Mouse (Mus musculus) v-Abl transformed pro-B cells (cell line): ENCODE data around the gene Azin2.

Experiments
- in situ Hi-C, 2 experiments: fragments of 400-800 bp; cut with MboI; formaldehyde crosslinking; loops; one replicate each; pipeline ENCODE4 v1.15.1; 2025; ENCODE audit not compliant: unreplicated experiment in 2 of 2

Gene Azin2

DNA sequence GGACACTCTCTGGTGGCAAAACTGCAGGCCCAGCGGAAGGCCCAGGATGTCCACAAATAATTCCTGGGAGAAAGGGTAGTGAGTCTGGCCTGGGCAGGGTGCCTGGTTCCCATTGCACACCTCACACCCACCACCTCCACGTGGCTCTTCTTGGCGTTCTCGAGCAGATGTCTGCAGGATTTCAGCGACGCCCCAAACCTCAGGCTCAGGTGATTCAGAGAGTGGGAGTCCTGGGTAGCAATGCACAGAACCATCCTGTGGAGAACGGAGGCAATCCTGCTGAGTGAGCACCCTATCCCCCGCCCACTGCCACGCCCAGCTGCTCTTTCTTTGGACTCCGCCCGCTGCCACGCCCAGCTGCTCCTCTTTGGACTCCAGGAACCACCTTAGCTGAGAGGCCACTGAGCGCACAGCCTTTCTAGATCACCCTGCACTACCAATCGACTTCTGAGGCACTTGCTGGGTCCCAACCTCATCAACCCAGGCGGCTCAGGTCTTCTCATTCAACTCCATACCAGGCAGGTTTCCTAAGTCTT lies 12.7 kb downstream of the Azin2 start:
- in situ Hi-C loops, result loop anchor here (10.0 to 25.0 kb wide), 5 partner anchors 235 to 1585 kb away; partner anchors contain the start of genes Bsdc1 (in 1 of the 2), Tlr12 (in 1 of the 2) and Zscan20 (in 1 of the 2)

DNA sequence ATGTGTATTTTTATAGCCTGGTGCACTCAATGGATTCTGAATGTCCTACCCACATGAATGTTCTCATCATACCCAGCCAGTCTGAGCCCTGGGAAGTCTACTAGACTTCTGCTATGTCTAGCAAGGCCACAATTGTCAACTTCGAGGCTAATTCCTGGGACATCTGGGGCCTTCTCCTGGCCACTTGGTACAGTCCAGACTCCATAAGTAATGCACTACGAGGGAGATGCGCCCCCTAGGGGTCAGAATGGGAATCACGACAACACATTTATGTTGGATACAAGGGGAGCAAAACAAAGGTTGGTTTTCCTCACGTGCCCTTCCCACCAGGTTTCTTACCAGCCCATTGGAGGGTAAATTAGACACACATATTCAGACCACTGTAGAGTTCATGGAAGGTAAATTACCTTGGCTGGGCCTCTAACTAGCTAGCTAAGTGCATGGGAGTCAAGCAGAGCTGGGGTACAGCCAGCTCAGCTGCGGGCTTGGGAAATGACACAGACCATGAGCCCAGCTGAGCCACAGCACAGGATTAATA lies 14.0 kb downstream of the Azin2 start:
- in situ Hi-C loops, result loop anchor here in 1 of 2 experiments (10.0 kb wide), 1 partner anchor 333 kb away; the partner anchor contains the start of genes Tlr12 and Zscan20

DNA sequence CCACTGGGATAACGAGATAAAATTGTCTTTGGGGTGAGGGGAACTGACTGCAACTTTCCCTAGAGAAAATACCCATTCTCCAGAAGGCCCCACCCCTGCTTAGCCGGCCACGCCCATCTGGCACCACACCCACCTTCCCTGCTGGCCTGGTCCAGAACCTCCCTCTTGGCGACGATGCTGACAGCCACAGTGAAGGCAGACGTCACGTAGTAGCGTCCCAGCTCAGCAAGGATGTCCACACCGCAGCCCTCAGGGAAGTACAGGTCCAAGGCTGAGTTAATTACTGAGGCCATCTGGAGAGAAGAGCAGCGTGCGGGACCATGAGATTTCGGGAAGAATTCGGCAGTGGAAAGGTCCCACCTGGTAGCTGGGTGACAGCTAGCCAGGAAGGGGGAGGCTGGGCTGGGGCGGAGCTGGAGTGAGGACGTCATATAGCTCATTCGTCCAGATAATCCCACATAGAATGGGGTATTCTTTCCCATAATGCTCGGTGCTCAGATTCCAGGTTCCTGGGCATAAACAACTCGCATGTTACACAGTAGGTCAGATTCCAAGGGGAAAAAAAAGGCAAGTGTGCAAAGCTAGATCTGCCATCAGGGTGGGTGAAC lies 14.8 kb downstream of the Azin2 start:
- in situ Hi-C loops, result loop anchor here in 1 of 2 experiments (10.0 kb wide), 1 partner anchor 333 kb away; the partner anchor contains the start of genes Tlr12 and Zscan20

DNA sequence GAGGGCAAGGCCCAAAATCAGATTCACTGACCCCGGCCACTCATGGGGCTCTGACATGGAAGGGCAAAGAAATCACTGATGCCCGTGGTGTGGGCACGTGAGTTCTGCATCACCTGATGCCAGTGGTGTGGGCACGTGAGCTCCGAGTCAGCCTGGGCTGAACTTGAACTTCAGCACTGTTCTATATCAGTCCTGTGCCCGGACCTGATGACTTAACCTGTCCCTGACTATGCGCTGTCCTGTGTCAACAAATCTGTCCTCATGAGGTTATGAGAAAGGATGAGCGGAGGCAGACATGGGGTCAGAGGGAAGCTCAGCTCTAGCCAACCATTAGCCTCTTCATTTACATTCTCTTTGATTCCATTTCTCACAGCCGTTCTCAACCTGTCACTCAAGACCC lies 15.5 kb downstream of the Azin2 start:
- in situ Hi-C loops, result loop anchor here in 1 of 2 experiments (10.0 kb wide), 1 partner anchor 332 kb away; the partner anchor contains the start of genes Tlr12 and Zscan20

DNA sequence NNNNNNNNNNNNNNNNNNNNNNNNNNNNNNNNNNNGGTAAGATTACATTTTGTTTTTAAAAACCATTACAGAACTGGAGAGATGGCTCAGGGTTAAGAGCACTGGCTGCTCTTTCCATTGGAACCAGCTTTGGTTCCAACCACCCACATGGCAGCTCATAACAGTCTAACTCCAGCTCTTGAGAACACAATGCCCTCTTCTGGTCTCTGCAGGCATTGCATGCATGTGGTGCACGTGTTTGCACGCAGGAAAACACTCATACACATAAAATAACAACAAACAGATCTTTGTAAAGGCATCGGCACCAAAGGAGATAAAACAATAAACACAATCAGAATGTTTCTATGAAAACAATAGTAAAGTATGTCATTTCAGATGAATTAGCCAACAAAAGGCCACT lies 19.9 kb downstream of the Azin2 start:
- in situ Hi-C loops, result loop anchor here in 1 of 2 experiments (10.0 kb wide), 1 partner anchor 328 kb away; the partner anchor contains the start of genes Tlr12 and Zscan20

DNA sequence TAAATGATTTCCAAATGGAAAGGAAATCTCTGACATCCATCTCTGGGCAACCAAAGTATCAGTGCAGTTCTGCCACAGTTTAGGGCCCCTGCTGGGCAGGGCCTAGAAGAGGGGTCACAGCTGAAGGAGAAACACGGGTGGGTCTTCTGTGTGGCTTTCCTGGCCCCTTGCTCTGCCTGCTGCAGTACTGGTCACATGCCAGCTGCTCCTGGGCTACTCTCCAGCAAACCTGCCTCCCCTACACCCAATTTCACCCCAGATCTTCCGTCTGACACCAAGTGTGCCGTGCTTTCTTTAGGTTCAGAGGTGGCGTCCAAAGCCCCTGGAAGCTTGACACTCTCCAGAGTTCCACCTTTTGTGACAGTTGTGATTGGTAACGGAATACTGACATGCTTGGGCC lies 26.6 kb downstream of the Azin2 start:
- in situ Hi-C loops, result no loop called here

DNA sequence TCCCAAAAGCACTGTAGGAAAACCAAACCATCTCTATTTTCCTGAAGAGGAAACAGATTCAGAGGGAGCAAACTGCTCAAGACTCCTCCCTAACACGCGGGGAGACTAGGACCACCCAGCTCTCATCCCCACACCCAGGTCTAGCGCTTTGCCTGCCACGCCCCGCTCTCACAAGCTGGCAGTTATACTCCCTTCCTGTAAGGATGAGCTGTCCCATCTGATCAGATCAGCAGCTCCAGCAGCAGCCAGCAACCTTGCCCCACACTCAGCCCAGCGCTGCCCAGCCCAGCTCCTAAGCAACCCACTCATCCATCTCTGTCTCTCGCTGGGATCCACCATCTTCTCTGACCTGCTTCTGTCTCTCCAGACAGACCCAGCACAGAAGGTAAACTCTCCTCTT lies 29.5 kb downstream of the Azin2 start:
- in situ Hi-C loops, result no loop called here

DNA sequence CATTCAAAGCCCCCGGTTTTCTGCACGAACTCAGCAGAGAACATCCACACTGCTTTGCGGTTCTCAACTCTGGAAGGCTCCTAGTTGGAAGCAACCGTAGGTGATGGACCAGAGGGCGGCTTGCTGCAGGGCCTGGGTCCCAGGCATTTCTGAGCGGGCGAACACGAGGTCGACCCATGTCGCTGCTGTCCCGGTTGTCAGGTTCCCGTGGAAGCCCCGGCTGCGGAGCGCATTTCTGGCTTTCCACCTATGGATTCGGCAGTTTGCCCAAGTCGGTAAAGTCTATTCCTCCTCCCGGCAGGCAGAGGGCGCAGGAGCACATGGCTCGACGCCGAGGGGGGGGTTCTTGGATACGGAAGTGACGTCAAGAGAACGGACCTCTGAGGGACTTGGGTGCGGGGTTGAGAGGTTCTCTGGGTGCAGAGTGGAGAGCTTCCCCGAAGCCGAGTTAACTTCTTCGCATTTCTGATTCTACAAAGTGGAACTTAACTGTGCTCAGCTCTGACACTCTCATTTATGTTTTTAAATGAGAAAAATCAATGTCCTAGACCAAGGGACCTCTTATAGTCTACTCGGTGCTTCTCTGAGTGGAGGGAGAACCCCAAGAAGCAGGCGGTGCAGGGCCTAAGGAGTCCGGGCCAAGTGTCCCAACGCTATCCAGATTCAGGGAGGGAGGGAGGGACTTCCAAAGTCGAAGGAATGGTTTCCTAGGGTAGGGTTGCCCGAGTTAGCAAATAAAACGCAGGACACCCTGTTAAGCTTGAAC lies 37.2 kb downstream of the Azin2 start:
- in situ Hi-C loops, result no loop called here

DNA sequence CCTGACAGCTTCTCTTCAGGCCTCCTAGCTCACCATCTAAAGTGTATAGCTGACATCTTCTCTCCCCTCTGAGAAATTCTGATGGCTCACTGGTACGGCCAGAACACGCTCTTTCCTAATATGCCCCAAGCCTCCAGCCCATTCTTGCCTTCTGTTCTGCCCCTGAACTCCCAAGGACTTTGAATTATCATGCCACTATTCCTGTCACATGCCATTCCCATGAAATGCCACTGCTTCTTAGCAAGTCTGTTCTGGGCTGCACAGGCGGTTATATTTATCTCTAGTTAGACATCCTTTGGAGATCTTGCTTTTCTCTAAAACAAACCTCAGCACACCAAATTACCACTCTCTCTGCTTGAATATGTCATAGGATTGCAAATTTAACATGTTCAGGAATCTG lies 38.6 kb downstream of the Azin2 start:
- in situ Hi-C loops, result no loop called here

DNA sequence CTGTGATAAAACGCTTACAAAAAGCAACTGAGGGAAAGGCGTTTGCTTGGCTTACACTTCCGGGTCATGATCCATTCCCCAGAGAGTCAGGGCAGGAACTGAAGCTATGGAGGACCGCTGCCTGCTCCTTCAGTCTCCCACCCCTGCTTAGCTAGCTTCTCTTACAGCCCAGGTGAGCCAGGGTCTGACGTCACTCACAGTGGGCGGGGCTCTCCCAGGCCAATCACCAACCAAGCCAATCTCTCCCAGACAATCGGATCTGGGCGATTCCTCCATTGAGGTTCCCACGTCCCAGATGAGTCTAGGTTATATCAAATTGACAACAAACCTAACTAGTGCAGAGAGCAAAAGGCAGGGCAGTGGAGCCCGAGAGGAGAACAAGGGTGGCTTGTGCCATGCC lies 43.1 kb downstream of the Azin2 start:
- in situ Hi-C loops, result no loop called here

DNA sequence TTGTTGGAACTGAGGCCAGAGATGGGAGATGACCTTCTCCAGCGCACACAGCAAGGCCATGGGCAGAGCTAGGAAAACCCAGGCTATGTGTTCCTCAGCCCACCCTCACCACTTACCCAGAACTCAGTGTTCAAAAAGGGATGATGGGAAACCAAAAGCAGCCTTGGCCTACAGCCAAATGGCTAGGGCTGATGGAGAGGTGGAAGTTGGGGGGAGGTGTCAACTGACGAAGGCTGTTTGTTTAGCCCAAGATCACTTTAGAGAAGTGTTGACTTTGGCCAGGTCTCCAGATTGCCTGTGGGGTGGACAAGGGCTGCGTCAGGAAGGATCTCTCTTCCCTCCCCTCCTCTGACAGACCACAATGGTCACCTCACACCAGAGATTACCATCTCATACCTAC lies 44.1 kb downstream of the Azin2 start:
- in situ Hi-C loops, result no loop called here

DNA sequence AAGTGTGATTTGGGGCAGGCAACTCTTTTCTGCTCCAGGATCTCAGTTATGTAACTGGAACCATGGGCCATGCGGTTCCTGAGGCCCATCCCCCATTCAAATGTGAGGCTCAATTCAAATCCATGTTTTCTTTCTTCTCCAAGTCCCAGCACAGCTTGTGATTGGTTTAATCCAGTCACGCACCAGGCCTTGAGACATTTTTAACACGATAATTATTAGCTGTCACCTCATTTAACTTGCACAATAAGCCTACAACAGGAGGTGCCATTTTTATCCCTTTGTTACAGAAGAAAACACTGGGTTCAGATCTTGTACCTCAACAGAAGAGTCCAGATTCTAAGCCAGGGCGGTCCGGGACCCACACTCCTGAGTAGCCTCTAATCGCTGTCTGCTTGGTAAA lies 44.5 kb downstream of the Azin2 start:
- in situ Hi-C loops, result no loop called here

DNA sequence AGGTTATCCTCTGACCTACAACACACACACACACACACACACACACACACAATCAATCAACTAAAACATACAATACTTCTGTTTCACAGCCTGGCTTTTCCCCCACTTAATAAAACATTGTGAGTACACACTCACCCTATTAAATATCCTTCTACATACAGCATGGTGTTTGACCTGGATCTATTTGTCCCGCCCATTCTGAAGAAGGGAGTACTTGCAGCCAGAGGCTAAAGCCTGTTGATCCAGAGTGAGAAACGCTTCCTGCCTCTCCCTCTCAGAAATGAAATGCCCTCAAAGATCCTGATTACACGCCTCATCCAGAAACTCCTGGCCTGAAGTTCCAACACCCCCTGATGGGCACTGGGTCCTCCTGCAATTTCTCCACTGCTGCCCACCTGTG lies 45.1 kb downstream of the Azin2 start:
- in situ Hi-C loops, result no loop called here

DNA sequence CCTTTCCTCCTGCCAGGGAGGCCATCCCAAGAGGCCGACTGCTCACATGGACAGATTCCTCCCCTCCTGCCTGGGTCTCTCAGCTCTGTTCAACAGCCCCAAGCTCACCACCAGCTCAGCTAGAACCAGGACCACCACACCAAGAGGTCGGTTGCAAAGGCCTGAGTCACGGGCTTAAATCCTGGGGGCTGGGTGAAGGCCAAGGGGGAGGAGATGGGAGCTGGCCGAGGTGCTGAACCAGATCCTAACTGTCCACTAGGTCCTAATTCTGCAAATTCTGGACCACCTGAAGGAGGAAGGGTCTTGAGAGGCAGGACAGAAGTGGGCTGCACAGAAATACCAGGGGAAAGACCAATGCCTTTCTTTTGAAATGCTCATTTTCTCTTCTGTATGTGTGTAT lies 48.4 kb downstream of the Azin2 start:
- in situ Hi-C loops, result no loop called here

DNA sequence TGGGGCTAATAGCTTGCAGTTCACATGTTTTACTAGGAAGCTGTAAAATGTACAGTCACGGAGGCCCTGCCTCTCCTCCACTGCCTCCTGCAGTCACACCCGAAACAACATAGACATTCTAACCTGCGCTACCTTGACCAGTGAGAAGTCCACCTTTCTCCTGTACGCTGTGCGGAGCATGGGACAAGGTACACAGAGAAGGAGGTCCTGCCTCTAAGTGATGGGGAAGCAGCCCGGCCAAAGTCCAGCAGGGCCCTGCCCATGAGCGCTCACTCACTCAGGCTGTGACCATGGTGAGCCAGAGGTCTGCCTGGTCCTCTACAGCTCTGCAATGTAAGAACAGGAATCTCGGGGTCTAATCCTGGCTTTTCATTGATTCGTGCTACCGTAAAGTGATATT lies 50.2 kb downstream of the Azin2 start:
- in situ Hi-C loops, result no loop called here

DNA sequence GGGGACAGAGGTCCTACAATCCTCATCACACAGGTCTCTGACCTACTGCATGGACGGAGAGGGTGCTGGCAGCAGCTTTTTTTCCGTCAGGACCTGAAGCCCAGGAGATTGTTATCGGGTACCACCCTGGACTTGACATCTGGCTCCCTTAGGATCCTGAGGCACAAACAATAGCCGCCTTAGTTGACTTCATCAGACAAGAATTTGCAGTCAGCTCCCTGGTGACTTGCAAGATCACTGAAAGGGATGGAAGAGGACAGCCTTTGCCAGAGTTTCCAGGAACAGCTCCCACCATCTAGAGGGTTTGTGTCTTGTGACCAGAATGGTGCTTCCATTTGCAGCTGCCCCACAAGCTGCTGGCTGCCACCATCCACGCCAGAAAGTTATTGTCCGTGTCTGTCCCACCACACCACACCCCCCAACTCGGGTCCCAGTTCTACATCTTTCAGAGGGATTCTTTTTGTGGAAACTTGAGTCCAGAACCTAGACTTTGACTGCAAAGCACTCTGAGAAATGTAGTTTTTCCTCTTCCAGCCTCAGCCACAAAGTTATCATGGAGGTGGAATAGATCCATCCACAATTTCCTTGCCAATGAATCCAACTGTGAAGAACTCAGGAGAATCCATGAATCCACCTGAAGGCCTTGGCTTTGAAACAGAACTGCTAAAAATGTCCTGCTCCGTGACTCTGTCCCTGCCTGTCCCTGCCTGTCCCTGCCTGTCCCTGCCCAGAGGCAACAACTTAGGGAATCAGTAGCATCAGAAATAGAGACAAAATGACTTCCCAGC lies 51.8 kb downstream of the Azin2 start:
- in situ Hi-C loops, result no loop called here

DNA sequence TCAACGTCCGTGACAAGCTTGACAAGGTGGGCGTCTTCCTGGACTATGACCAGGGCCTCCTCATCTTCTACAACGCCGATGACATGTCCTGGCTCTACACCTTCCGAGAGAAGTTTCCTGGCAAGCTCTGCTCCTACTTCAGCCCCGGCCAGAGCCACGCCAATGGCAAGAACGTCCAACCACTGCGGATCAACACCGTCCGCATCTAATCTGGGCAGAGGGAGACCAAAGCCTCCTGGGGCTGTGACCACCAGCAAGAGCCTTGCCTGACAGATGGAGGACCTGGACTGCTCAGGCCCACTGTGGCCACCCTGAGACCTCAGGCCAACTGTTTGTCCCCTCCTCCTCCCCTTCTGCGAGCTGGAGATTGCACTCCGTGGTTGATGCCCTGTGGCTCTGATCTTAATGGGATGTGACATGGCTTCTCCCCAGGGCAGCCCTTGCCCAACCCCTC lies 52.8 kb downstream of the Azin2 start:
- in situ Hi-C loops, result no loop called here

DNA sequence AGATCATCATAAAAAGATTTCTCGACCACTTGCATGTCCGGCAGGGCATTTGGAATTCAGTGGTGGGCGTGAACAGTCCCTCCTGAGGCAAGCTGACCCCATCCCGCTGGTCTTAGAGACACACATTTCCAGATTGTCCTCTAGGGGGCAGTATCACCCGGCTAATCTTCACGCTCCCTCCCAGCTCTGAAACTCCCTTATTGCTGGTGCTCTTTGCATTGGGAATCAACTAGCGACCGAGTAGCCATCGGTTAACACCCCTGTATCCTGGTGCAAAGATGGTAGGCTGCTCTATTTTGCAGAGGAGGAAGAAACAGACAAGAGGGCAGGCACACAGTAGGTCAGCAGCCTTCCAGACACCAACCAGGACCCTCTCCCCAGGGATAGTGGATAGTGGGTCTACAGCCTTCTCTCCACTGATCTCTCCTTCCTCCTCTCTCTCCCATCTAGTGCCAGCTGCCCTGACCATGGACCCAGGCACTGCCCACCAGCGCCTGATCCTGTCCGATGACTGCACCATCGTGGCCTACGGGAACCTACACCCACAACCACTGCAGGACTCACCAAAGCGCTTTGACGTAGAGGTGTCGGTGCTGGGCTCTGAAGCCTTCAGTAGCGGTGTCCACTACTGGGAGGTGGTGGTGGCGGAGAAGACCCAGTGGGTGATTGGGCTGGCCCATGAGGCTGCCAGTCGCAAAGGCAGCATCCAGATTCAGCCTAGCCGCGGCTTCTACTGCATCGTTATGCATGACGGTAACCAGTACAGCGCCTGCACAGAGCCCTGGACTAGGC lies 53.5 kb downstream of the Azin2 start:
- in situ Hi-C loops, result no loop called here

DNA sequence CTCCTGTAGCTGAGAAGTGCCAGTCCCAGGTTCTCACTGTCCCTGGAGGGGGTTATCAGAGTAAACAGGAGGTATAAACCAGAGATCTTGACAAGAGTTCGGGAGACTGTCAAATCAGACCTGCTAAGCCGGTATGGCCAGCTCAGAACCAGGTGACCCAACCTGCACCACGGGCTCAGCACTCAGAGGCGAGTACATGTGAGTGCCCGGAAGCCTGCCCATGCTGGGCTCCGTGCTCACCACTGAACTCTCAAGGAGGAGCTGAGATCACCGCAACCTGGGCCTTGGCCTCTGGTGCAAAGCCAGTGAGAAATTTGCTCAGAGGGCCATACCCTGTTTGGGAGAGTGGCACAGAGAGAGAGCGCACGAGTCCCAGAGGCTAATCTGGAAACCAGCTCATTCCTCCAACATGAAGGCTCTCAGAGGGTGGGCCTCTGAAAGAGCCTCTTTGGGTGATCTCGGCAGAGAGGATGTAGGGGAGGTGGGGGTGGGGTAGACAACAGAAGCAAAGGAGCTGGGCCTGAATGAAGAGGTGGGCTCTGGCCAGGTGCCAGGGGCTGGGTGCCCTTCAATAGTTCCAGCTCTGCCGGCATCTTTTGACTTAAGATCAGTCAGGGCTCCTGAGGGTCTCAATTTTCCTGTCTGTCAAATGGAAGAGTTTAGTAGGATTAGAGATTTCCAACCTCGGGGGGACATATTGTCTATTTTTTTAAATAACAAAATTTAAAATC lies 54.8 kb downstream of the Azin2 start:
- in situ Hi-C loops, result no loop called here
